Mouse (Mus musculus): ENCODE measurements around the gene Hlf.

GRCm38 (mm10) chr11:90398850-90399249, 8.2 kb upstream of the Hlf start:
- no peak for TF ChIP-seq POLR2A (IDR thresholded peaks at IDR 0.05; ENCODE audit: low read depth, low read length)
- TF ChIP-seq CTCF (IDR thresholded peaks at IDR 0.05; ENCODE audit: extremely low read depth, insufficient read depth, insufficient read length, insufficient replicate concordance) = no peak

Measured in spleen, adult 2 months (tissue).